Mouse (Mus musculus) midbrain, embryonic 10.5 days (tissue): ENCODE measurements around the gene Mlh1. TPM values are rescaled to one million over a fixed set of nuclear protein-coding genes. Genes with fewer than 3 reads are reported as not detected.

ENCODE experiments used
- DNase-seq: peaks from one replicate; pipeline ENCODE4 v3.0.0-alpha.2; 2017; ENCODE audit warnings: low spot score
- H3K27ac ChIP-seq: fragments of 300-500 bp; sonication (generic); replicated peaks from 2 replicates; pipeline ENCODE4 v1.5.1; 2016; ENCODE audit warnings: mild to moderate bottlenecking
- H3K27me3 ChIP-seq: fragments of 300-500 bp; sonication (generic); 2 replicates; pipeline ENCODE4 v1.6.1; 2016; ENCODE audit warnings: low read depth, mild to moderate bottlenecking; ENCODE audit not compliant: poor library complexity, severe bottlenecking
- H3K36me3 ChIP-seq: fragments of 300-500 bp; sonication (generic); 2 replicates; pipeline ENCODE4 v1.6.1; 2016; ENCODE audit warnings: mild to moderate bottlenecking, moderate library complexity
- H3K4me1 ChIP-seq: fragments of 300-500 bp; sonication (generic); 2 replicates; pipeline ENCODE4 v1.6.1; 2016
- H3K4me3 ChIP-seq: fragments of 300-500 bp; sonication (generic); 2 replicates; pipeline ENCODE4 v1.5.1; 2016; ENCODE audit warnings: mild to moderate bottlenecking, moderate library complexity
- H3K9me3 ChIP-seq: fragments of 300-500 bp; sonication (generic); replicated peaks from 2 replicates; pipeline ENCODE4 v1.6.1; 2016; ENCODE audit warnings: mild to moderate bottlenecking
- WGBS: fragments of 180-500 bp; shearing (Covaris S2); methylation state at CpG from one replicate; pipeline ENCODE4 v1.1.7; 2016; 5-methylcytosine and 5-hydroxymethylcytosine counted together
- polyA plus RNA-seq: library from polyadenylated mRNA; unstranded; fragments of >200 nt; fragmentation: Nextera tagmentation; extraction: Ambion mirVana; gene quantifications from 2 replicates; pipeline ENCODE4 v1.2.1, GENCODE M21; 2016

The Mlh1 gene
- polyA plus RNA-seq, 1 experiment from 2014 or later, result 54.3 TPM

DNA sequence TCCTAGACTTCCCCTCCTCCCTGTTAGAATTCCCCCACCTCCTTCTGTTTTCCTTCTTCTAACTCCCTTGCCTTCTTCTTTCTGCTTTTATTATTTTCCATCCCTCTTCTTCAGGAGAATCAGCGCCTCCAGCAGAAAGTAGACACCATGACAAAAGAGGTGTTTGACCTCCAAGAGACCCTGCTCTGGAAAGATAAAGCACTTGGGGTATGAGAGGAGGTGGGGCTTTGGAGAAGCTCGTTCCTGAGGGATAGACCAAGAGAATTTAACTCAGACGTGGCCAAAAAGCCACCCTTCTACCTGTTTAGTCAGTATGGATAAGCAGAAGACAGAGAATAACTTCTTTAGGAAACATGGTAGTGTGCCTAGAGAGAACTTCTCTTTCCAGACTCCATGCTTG lies 63.9 kb downstream of the Mlh1 start:
- H3K4me3 ChIP-seq, result no peak overlapping the region
- H3K4me1 ChIP-seq, result no peaks in the 10 kb centered on the region
- H3K27me3 ChIP-seq, result no peaks in the 10 kb centered on the region
- WGBS, result 65% methylated on average over 3 of the region's 3 CpGs
- peaks cover 30% of the 10 kb centered on the region for H3K36me3 ChIP-seq
- no peak overlapping the region for H3K27ac ChIP-seq
- DNase-seq, result no peak
- H3K9me3 ChIP-seq, result no peaks in the 10 kb centered on the region

DNA sequence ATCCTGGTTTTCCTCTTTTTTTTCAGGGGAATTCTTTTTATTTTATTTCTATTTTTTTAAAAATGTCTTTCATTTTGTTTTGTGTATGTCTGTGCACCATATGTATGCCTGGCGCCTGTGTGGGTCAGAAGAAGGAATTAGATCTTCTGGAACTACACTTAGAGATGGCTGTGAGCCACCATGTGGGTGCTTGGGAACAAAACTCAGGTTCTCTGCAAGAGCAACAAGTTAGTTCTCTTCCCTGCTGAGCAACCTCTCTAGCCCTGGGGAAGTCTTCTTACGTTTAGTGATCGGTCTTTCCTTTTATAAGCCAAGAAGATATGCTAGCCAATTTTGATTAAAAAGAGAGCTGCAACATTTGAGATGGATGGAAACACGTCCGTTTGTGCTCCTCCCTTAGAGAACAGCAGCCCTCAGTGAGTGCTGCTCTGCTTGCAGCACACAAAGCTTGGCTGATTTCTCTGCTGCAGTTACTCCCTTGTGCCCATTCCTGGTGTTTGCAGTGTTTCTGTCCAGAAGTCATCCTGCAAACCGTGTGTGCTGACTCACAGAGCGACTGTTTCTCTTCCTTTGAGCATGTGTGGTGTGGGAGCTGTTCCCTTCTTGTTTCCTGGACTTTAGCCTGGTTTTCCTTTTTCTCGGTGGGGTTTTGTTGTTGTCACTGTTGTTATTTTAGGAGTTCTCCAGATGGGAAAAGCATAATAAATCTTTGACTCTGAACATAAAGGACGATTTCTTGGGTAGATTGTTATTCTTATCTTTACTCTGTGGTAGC lies 66.8 kb downstream of the Mlh1 start:
- H3K36me3 ChIP-seq, result peaks cover 46% of the 10 kb centered on the region
- WGBS, result 85% methylated on average over 9 of the region's 9 CpGs
- no peaks in the 10 kb centered on the region for H3K4me1 ChIP-seq
- H3K9me3 ChIP-seq, result no peaks in the 10 kb centered on the region
- no peak overlapping the region for H3K27ac ChIP-seq
- no peak overlapping the region for H3K4me3 ChIP-seq
- H3K27me3 ChIP-seq, result no peaks in the 10 kb centered on the region
- no peak for DNase-seq

DNA sequence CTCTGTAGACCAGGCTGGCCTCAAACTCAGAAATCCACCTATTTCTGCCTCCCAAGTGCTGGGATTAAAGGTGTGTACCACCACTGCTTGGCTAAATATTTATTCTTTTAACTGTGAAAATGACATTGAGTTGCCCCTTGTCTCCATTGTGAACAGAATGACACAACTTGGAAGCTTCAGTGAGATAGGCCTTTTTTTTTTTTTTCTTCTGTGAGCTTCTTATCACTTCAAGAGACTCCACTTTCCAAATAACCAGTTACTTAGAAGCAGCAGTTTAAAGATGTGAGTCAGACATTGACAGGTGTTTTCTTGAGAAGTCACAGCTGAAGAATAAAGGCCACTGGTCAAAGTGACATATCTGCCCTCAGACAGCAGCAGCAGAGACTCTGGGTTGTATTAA lies 71.4 kb downstream of the Mlh1 start:
- Histone ChIP-seq H3K27me3 (no peaks in the 10 kb centered on the region), H3K36me3 (peaks cover 32% of the 10 kb centered on the region), H3K4me1 (no peaks in the 10 kb centered on the region), H3K27ac (no peak overlapping the region), H3K9me3 (no peaks in the 10 kb centered on the region), H3K4me3 (no peak overlapping the region)
- DNase-seq, result no peak

DNA sequence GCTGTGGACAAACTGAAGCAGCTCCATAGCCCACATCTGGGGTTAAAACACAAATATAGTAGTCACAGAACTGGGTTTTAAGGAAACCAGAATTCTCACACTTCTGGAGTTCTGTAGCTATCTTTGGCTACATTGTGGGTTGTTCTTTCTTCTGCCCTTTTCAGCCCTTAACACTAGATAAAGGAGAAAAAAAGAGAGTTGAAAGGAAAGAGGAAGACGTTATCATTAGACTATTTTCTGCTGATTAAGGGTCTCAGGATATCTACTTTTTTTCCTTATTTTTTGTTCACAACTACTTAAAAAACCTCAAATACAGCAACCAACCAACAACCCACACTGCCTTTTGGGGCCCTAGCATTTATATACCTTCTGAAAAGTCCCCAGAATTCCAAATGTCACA lies 73.3 kb downstream of the Mlh1 start:
- H3K4me3 ChIP-seq, result no peak overlapping the region
- no peaks in the 10 kb centered on the region for H3K9me3 ChIP-seq
- H3K27ac ChIP-seq, result no peak overlapping the region
- no peaks in the 10 kb centered on the region for H3K27me3 ChIP-seq
- DNase-seq, result no peak
- H3K4me1 ChIP-seq, result no peaks in the 10 kb centered on the region
- peaks cover 30% of the 10 kb centered on the region for H3K36me3 ChIP-seq
- 97% methylated on average over 1 of the region's 1 CpGs for WGBS

DNA sequence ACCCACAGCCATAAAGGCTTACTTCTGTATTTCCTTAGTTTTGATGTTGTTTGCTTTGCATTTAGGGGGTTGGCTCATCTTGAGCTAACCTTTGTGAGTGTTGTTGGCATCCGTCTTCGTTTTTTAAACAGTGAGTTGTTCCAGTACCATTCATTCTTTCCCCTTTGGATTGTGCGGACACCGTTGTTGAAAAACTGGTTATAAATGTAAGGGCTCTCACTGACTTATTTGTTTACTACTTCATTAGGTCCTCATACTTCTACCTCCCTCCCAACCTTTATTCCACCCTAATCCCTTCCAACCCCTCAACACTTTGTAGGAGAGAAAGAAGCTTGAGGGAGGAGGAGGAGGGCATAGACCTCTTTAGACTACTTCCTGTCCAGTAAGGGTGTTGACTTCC lies 73.9 kb downstream of the Mlh1 start:
- Histone ChIP-seq H3K4me1 (no peaks in the 10 kb centered on the region), H3K9me3 (no peaks in the 10 kb centered on the region), H3K4me3 (no peak overlapping the region), H3K27me3 (no peaks in the 10 kb centered on the region), H3K27ac (no peak overlapping the region), H3K36me3 (peaks cover 29% of the 10 kb centered on the region)
- no peak for DNase-seq
- 95% methylated on average over 4 of the region's 4 CpGs for WGBS

DNA sequence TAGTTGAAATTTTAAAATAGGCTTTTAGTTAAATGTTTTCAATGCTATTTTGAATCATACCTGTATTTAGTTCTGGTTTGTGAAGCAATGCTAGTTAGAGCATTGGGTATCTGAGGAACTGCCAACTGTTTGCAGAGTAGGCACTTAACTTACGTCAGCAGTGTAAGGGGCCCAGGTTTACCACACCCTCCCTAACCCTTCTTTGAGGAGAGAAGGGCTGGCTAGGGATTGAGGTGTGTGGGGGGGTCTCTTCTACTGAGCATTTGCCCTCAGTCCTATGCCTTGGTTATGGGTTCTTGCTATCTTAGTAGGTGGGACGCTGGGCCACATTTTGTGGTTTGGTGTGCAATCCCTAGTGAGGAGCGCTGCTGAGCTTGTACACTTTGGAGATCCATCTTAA lies 74.5 kb downstream of the Mlh1 start:
- H3K36me3 ChIP-seq, result peaks cover 26% of the 10 kb centered on the region
- H3K9me3 ChIP-seq, result no peaks in the 10 kb centered on the region
- H3K27me3 ChIP-seq, result no peaks in the 10 kb centered on the region
- H3K4me3 ChIP-seq, result no peak overlapping the region
- no peaks in the 10 kb centered on the region for H3K4me1 ChIP-seq
- no peak overlapping the region for H3K27ac ChIP-seq
- WGBS, result 95% methylated on average over 3 of the region's 3 CpGs
- no peak for DNase-seq

DNA sequence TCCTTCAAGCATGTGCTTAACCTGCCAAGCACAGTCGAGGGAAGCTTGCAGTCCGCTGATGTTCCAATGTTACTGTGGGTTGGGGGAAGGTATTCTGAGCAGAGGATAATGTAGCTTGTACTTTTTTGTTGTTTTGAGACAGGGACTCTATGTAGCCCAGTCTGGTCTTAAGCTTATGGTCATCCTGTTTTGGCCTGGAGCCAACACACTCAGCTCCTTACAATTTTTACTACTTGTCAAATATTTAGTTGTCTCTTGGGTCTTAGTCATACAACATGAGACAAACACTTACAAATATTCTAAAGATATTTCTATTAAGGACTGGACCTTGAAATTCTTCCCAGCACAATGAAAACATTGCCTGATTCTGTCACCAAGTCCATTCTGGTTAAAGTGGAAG lies 78.4 kb downstream of the Mlh1 start:
- H3K9me3 ChIP-seq, result no peaks in the 10 kb centered on the region
- no peaks in the 10 kb centered on the region for H3K4me1 ChIP-seq
- peaks cover 39% of the 10 kb centered on the region for H3K36me3 ChIP-seq
- no peak overlapping the region for H3K27ac ChIP-seq
- no peaks in the 10 kb centered on the region for H3K27me3 ChIP-seq
- H3K4me3 ChIP-seq, result no peak overlapping the region
- DNase-seq, result no peak
- WGBS, result 100% methylated on average over 2 of the region's 2 CpGs

DNA sequence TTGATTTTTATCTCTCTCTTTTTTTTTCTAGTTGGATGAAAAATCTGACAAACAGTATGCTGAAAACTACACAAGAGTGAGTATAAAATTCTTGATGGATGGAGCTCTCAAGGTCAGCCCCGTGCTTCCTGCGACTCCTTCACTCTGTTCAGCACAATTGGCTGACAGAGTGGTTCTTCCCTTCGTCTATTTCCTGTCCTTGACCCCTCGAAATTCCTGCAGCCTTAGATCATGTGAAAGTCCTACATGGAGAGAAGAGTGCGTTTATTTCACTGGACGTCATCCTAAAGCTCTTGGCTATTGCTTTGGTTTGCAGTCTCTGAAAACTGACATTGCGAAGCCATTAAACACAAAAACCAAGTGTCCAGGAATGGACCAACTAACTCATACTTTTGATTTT lies 82.9 kb downstream of the Mlh1 start:
- no peak for DNase-seq
- H3K9me3 ChIP-seq, result no peaks in the 10 kb centered on the region
- H3K27ac ChIP-seq, result no peak overlapping the region
- H3K27me3 ChIP-seq, result no peaks in the 10 kb centered on the region
- no peak overlapping the region for H3K4me3 ChIP-seq
- peaks cover 7% of the 10 kb centered on the region for H3K4me1 ChIP-seq
- peaks cover 42% of the 10 kb centered on the region for H3K36me3 ChIP-seq
- 90% methylated on average over 7 of the region's 7 CpGs for WGBS

DNA sequence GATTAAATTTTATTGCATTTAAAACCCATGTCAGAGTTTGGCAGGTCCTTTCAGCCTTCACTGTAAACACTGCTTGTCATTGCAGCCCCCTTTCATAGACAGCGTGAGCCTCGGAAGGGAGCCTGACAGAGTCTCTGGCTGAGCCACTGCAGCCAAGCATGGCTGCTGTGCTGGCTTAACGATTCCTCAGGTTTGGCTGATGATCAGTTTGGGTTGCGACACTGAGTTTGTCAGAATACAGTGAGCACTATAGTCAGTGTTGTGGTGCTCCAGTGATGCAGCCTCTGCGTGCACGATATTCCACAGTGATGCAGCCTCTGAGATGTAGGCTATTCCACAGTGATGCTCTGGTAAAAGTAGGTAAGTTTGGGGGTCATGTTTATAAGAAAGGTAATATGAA lies 84.7 kb downstream of the Mlh1 start:
- H3K4me1 ChIP-seq, result peaks cover 7% of the 10 kb centered on the region
- DNase-seq, result no peak
- H3K27me3 ChIP-seq, result no peaks in the 10 kb centered on the region
- no peak overlapping the region for H3K27ac ChIP-seq
- H3K9me3 ChIP-seq, result no peaks in the 10 kb centered on the region
- H3K4me3 ChIP-seq, result no peak overlapping the region
- 92% methylated on average over 6 of the region's 6 CpGs for WGBS
- peaks cover 34% of the 10 kb centered on the region for H3K36me3 ChIP-seq

DNA sequence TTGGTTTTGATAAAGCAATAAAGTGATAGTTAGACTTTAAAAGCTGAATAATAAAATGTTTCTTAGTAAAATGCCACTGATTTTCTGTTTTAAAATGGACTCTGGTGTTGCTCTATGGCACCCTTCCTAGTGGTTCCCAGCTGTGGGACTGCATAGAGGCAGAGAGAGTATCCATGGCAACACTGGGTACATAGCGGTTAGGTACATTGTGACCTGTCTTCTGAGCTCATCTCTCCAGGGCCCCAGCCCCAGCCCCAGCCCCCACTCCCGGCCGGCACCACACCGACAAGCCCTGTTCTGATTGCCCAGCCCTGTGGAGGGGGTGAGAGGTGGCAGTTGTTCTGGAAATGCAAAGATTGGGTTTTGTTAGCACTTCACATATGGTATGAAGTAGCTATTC lies 86.7 kb downstream of the Mlh1 start:
- peaks cover 17% of the 10 kb centered on the region for H3K36me3 ChIP-seq
- WGBS, result 34% methylated on average over 4 of the region's 4 CpGs
- DNase-seq, result no peak
- no peak overlapping the region for H3K27ac ChIP-seq
- no peaks in the 10 kb centered on the region for H3K9me3 ChIP-seq
- H3K4me1 ChIP-seq, result peaks cover 7% of the 10 kb centered on the region
- no peaks in the 10 kb centered on the region for H3K27me3 ChIP-seq
- no peak overlapping the region for H3K4me3 ChIP-seq

DNA sequence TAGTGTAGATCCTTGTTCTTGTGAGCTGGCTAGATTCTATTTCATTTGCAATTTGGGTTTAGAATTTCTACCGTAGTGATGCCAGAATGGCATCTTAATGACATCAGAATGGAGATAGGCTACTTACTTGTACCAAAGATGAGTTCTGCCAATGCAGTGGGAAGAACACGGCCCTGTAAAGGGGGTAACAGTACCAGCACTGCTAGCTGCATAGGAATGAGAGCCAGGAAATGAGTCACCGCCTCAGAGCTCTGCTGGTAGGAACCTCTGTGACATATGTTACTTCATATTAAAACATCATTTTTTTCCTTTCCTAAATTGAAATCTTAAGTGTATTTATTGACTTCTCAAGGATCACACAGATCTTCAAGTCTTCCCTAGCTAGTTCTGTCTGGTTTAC lies 89.4 kb downstream of the Mlh1 start:
- DNase-seq, result no peak
- WGBS, result 90% methylated on average over 3 of the region's 3 CpGs
- no peaks in the 10 kb centered on the region for H3K9me3 ChIP-seq
- H3K4me1 ChIP-seq, result peaks cover 7% of the 10 kb centered on the region
- H3K4me3 ChIP-seq, result no peak overlapping the region
- H3K27me3 ChIP-seq, result no peaks in the 10 kb centered on the region
- no peaks in the 10 kb centered on the region for H3K36me3 ChIP-seq
- H3K27ac ChIP-seq, result no peak overlapping the region

DNA sequence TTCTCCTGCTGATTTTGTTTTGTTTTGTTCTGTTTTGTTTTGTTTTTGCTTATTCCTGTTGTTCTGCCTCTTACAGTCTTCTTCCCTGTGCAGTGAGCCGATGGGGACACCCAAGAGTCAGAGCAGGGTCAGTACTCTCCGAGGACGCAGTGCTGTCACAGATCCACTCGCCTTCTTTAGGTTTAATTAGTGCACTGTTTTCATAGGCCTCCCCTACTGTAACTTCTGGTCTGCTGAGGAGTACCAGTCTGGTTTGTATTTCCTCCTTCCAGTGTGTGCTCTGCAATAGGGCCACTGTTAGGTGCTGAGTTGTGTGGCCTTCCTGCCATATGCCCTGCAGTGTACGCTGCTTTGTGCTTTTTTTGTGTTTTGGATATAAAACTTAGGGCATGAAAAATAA lies 92.6 kb downstream of the Mlh1 start:
- Histone ChIP-seq H3K27me3 (no peaks in the 10 kb centered on the region), H3K36me3 (no peaks in the 10 kb centered on the region), H3K27ac (no peak overlapping the region), H3K4me1 (no peaks in the 10 kb centered on the region), H3K9me3 (no peaks in the 10 kb centered on the region), H3K4me3 (no peak overlapping the region)
- 80% methylated on average over 5 of the region's 5 CpGs for WGBS
- no peak for DNase-seq
